Mouse (Mus musculus): ENCODE data around the gene Tanc1.

GRCm38 (mm10) chr2:59733410-59733809 is 121.6 kb downstream of the Tanc1 start:
- TF ChIP-seq TAL1 (IDR thresholded peaks at IDR 0.05; ENCODE audit: low read length) = no peak
- no peak for TF ChIP-seq GATA1 (IDR thresholded peaks at IDR 0.05; ENCODE audit: low read length)
